Mouse (Mus musculus): ENCODE results near the gene Ttyh3.
A peak's percentile ranks its signal among the peaks of the same experiment; 100 is the strongest.

Ttyh3 gene

DNA sequence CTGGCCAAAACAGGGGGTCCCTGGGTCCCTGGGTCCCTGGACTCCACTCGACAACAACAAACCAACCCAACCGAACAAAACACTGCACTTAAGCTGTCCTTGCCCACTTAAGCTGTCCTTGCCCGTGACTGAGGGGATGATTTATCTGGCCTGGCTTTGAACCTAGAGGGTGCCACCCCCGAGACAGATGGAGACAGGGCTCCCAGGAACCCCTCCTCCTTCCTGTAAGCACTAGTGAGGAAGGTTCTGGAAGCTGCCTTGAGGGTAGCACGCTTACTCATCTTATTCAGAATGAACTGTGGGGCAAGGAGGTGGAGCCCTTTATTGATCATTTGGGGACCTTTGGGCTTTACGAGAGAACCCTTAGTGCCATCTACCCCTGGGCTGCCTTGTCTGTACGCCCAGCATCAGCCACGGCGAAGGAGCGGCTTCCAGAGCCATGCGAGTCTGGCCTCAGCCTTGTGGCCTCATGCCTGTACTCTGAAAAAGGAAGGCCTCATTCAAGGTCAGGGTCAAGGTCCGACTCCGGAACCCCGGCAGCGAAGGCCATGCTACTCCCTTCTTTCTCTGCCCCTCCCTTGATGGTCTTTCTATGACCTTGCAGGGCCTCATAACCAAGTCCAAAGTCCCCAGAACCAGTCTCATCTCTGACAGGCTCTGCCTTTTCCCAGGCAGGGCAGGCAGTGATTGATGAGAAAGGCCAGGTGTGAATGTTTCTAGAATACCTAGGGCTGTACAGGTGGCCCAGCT is 5.4 kb upstream of the Ttyh3 start:
- no peak for DNase-seq (ENCODE audit: low read depth in 1 of 2, low spot score in 2 of 2)

DNA sequence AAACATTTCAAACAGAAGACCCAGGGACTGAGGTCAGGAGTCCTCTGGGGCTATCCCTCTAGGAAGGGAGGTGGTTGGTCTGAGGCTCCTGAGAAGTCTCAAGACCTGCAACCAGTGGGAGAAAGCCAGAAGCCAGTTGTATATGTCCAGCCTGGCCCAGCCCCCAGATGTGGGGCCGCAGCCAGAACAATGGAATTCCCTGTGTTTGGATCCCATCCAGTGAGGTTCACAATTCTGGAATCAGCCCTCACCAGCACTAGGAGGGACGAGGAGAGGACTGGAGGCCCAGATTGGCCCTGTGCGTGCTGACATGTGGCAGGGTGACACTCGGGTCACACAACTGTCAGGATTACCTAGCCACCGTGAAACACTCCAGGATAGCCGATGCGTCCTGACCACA is 3.8 kb upstream of the Ttyh3 start:
- DNase-seq (ENCODE audit: low read depth in 1 of 2, low spot score in 2 of 2), result no peak

DNA sequence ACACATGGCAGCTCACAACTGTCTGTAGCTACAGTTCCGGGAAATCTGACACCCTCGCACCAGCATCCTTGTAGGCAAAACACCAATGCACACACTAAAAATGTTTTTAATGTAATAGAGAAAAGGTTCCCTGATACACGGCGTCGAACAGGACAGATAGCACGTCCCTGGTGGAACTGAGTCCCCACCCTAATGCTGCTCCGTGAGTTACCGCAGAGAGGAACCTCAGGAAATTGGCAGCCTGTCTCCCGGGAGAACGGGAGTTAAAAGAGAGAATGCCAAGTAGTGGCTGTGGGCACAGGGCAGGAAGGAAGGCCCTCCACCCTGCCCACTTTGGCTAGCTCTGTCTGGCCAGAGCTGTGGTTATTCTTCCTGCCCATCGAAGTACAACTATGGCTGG is 2.4 kb upstream of the Ttyh3 start:
- DNase-seq (ENCODE audit: low read depth in 1 of 2, low spot score in 2 of 2), result no peak

DNA sequence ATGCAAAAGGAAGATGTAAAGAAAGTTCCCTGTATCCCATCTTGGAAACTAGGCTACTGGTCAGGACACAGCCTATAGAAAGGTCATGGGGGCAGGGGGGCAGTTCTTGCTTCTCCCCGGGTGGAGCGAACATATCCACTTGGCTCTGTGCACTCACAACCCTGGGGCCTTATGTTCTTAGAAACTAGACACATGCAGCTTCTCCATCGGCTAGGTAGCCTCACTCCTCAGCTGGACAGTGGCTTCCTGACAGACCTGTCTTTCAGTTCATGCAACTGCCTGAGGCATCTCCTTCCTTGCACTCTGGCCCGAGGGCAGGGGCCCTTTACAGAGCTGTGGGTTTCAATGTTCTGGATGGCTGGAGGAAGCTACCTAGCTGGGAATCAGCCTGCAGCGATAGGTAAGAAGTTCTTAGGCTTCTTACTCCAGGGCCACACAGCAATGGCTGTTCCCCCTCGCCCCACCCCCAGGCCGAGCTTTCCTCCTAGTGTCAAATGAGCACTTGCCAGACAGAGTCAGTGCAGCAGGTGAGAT is 1.1 kb upstream of the Ttyh3 start:
- DNase-seq (ENCODE audit: low read depth in 1 of 2, low spot score in 2 of 2), result no peak

DNA sequence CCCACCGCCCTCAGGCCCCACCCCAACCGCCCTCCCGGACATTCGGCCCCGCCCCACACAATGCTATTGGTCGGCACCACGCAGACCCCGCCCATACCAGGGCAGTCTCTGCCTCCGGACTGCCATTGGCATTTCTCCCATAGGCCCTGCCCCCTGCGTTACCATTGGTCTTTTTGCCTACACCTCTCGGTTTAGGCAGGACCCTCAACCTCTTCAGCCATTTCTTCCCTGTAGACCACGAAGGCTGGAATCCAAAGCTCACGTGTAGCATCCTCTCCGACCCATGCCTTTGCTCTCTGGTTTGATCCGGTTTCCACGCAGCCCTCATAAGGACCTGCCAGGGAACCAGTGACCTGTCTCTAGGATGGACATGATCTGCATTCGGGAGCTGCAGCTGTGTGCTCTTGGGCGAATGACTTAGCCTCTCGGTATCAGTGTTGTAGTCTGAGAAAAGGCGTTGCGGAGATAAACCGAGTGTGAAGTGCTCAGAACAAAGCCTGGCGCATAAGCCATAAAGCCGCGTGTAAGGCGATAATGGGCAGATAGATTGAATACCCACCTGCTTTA is 353 bp upstream of the Ttyh3 start:
- DNase-seq (ENCODE audit: low read depth in 1 of 2, low spot score in 2 of 2), result peak; percentile 74 to 89

DNA sequence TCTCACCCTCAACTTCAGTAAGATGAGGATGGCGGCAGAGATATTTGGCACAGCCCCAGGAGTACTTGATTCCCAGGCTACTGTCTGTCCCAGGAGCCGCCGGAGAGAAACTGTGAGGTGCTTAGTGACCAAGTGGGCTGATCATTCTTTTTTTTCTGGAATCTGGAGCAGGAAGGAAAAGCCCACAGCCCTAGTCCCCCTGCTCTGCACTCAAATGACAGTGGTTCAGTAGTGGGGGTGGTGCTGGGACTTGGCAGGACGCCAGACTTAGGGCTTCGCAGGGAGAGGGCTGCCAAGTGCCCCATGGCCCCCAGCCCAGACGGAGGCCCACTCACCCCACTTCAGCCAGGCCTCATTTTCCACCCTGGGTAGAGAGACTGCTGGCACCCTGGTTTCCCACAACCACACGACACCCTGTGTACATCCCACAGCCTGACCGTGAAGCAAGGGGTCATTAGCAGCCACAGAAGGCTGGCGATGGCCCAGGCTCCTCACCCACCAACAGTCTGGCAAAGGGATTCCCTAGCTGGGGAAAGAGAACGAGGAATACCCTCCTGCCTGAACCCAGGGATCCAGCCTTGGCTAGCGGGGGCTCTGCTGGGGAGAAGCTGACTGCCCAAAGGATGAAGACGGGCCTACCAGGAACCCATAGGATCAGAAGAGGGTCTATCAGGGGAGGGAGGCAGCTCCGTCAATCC is 861 bp downstream of the Ttyh3 start:
- no peak for DNase-seq (ENCODE audit: low read depth in 1 of 2, low spot score in 2 of 2)

DNA sequence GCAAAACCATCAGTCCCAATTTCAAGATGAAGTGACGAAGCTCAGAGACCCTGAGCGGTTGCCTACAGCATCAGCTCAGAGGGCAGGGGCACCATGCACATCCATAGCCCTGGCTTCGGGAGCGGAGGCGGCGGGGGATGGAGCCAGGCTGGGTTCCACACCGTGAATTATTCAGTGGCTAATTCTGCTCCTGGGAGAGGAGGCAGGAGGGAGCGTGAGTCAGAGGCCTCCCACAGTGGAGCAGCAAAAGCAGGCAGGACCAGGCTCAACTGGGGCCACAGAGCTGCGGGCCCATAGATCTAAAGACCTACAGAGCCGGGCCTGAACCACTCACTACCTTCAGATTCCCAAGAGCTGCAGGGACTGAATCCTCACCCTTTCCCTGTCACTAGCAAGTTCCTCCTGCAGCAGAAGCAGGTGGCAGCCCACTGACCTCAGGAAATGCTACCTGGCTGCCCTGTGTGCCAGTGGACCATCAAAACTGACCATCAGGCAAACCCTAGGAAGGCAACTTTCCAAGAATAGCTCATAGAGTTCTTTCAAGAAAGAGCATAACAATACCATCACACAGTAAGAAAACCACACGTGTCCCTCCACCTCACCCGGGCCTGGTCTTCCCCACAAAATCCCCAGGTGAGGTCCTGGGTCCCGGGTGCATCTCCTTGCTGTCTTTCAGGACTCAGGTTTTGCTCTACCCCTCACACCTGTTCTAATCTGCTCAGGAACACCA is 1.6 kb downstream of the Ttyh3 start:
- DNase-seq (ENCODE audit: low read depth in 1 of 2, low spot score in 2 of 2), result no peak

DNA sequence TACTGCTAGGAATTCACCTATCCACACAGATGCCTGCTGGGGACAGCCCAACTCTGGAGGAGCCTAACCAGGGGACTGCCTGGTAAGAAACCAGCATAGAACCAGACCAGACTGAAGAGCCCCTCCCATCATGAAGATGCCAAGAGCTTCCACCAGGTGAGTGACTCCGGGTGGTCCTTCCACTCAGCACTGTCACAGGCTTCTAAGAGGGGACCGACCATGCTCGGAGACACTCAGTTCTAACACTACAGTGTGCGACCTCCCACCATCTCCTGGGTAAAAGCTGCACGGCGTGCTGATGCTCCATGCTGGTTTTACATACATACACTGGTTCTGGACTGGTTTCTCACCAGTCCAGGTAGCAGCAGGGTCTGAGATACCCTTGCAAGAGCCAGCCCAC is 2.7 kb downstream of the Ttyh3 start:
- no peak for DNase-seq (ENCODE audit: low read depth in 1 of 2, low spot score in 2 of 2)

DNA sequence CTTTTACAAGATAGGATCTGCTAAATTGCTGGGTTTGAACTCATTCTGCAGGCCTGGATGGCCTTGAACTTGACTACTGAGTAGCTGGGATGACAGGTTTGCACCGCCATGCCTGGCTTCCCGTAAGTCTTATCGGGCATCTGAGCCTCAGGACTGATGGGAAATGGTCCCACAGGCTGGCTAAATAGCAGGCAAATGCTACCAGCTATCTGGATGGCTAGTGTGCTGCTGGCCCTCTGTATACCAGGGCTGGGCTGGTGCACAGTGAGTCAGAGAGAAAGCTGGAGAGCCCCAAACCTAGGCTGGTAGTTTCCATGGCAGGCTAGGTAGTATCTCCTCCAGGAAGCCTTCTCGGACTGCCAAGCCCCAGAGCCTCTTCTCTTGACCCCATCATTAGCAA is 3.4 kb downstream of the Ttyh3 start:
- DNase-seq (ENCODE audit: low read depth in 1 of 2, low spot score in 2 of 2), result no peak

DNA sequence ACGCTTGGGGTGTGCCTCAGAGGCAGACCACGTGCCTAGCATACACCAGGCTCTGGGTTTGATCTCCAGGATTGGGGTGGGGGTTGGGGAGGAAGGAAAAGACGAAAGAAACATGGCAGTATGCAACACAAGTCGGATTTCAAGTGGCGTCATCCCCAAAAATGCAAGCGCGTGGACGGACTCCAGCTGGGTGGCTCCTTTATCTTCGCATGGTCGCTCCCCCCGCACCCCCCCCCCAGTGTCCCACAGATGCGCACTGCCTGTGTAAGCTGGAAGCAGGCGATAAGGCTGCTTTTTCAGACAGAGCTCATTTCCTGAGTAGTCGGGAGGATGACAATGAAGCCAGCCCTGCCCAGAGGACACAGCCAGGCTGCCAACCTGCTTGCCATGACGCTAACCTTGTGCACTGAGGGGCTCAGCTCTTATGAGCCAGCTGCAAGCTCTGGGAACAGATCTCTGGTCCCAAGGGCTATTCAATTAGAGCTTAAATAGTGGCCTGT is 4.1 kb downstream of the Ttyh3 start:
- no peak for DNase-seq (ENCODE audit: low read depth in 1 of 2, low spot score in 2 of 2)

DNA sequence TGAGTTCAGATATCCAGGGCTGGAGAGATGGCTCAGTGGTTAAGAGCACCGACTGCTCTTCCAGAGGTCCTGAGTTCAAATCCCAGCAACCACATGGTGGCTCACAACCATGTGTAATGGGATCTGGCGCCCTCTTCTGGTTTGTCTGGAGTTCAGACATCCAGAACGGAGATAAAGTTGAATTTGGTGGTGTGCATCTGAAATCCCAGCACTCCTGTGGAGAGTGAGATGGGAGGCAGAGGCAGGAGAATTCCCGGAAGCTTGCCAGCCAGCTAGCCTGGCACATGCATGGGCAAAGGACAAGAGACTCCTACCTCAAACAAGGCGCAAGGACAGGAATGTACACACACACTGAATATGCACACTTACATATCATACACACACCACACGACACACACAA is 4.6 kb downstream of the Ttyh3 start:
- DNase-seq (ENCODE audit: low read depth in 1 of 2, low spot score in 2 of 2), result no peak

DNA sequence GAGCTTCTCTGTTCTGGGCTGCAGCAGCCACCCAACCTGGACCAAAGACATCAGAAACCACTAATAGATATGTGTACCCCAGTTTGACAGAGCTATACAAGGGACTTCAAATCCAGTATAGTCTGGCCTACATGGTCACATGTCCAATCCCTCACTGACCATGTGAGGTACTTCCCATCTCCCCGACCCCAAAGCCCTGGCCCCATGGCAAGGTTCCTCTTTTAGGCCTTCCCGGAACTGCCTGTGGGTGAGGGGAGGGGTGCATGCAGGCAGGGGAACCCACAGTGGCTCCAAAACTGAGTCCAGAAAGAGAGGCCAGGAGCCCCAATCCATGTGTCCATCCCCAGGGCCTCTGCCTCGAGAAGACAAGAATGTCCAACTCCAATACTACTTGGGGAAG is 6.8 kb downstream of the Ttyh3 start:
- peak; percentile 69 to 79 for DNase-seq (ENCODE audit: low read depth in 1 of 2, low spot score in 2 of 2)

DNA sequence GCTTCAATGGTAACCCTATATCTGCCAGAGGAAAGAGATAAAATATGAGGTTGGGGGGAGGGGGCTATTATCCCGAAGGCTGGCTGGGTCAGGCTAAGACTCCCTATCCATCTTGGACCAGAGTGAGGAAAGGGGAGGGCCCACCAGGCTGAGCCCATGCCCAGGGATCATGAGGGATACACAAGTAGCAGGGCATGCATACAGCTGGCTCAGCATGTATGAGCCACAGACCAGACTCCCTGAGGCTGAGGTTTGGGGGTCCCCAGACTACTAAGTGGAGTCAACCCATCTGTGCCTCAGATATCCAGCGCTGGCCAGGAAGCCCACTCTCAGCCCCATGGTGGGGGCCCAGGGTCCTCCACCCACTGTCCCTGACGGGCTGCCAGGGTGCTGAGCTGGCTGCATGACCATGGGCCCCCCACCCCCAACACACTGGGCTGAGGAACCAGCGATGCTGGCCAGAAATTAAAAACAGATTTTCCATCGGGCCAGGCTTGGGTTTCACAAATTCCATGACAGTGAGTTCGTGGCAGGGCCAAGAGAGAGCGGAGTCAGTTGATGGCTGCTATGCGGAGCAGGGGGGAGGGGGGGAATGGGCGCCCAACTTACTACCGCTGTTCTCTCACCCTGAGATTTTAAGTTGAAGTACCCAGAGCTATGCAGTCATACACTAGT is 7.4 kb downstream of the Ttyh3 start:
- DNase-seq (ENCODE audit: low read depth in 1 of 2, low spot score in 2 of 2), result no peak

DNA sequence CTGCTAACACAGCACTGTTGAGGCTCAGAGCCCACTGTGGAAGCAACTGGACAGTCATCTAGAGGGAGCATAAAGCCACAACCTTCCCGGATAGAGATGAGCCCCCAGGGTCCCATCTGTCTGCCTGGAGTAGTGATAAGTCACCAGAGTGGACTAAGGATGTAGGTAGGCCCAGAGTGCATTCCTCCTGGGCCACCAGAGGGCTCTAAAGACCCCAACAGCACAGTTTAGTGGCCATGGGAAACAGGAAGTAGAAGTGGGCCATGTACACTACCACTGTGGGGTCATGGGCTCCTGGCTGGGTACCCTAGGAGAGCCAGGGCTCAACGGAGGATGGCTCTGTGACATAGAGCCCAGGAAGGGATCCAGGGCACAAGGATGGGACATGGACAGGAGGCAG is 8.0 kb downstream of the Ttyh3 start:
- no peak for DNase-seq (ENCODE audit: low read depth in 1 of 2, low spot score in 2 of 2)

DNA sequence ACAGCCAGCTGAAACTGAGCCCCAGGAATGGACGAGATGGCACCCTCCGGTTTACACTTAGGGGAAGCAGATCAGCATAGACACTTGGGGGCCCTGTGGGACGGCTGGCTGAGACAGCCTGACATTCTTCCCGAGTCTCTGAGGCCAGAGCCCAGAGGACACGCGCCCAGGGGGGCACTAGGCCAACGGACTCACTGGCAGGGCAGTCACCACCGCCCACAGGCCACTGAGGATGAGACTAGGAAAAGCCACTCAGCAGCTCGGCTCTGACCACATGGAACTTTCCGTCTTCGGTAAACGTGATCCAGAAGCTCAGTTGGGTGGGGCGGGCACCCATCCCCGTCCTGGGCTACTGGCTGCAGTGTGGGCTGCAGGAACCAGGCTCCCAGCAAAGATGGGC is 9.0 kb downstream of the Ttyh3 start:
- DNase-seq (ENCODE audit: low read depth in 1 of 2, low spot score in 2 of 2), result no peak

DNA sequence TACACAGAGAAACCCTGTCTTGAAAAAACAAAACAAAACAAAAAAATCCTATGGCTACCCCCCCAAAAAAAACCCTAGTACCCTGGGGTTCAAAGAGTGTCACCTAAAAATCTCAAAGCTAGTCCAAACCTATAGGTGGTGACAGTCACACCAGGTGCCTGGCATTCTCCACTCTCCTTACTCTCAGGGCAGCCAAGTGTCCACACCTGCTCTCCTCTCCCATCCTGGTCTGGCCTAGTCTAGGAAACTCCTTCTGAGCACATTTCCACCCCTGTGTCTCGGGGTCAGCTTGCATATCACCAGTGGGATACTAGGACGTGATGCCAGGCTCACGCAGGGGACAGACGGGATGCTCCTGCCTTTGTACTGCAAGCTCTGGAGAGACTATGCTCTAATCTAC is 9.5 kb downstream of the Ttyh3 start:
- no peak for DNase-seq (ENCODE audit: low read depth in 1 of 2, low spot score in 2 of 2)

DNA sequence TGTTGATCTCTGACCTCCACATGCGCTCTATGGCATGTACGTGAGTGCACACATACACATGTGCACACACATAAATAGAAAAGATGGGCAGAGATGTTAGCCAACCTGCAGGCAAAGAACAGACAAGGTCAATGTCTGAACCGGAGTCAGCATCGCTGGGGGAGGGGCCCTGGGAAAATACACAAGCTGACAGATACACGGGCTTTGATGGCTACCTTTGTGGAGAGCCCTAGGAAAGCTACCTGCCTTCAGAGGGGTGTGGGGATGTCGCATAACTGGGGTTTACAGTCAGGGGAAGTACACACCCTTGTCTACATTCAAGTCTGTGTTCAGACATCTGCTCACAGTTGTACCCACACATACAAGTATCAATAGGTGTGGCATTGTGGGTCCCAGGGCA is 10.3 kb downstream of the Ttyh3 start:
- DNase-seq (ENCODE audit: low read depth in 1 of 2, low spot score in 2 of 2), result no peak

DNA sequence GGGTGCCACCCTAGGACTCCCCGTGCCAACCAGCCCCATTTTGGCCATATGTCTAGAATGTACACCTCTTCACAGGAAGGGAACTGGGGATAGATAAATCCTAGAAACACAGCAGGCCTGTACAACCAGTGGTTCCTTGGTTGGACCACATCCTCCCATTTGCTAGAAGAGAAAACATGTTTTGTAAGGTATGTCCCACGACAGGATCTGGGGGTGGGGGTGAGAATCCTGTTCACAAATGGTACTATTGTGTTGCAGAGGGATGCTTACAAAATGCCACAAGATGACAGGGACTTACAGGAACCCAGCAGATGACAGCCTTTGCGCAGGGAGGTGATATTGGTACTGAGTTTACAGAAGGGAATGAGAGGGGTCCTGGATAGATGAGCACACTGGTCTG is 10.8 kb downstream of the Ttyh3 start:
- DNase-seq (ENCODE audit: low read depth in 1 of 2, low spot score in 2 of 2), result no peak

DNA sequence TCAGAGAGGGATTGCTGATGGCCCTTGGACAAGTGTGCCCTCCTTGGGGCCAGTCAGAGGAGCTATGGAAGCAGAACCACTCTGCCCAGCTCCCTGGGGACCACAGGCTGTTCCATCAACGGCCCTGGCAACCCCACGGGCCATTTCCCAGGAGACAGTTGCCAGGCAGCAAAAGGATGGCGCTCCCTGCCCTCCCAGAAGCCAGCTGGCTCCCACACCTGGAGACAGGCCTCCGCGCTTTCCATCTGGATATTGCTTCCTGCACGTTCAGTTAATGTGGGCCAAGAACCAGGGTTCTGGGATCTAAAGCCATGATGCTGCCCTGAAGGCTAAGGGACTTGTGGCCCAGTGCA is 11.8 kb downstream of the Ttyh3 start:
- no peak for DNase-seq (ENCODE audit: low read depth in 1 of 2, low spot score in 2 of 2)

DNA sequence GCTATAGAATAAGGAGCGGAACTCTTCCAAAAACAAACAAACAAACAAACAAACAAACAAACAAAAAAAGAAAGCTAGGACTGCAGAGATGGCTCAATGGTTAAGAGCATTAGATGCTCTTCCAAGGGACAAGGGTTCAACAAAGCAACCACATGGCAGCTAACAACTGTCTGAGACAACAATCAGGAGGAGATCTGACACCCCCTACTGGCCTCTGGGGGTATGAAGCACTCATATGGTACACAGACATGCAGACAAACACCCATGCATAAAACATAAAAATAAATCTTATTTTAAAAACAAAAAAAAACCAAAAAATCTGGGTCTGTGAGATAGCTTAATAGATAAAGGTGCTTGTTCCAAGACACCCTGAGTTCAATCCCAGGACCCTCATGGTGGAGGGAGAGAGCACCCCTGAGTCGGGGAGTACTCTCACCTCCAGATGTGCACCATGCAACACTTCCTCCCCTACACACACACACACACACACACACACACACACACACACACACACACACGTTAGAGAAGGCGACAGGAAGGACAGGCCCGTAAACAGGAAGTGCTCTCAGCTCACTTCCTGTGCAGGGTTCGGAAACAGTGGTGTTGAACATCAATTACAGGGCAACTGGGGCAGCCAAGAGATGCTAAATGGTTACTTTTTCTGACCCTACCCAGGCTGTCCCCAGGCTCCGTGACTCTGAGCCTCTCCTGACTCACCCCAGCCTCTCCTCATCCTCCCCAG is 12.3 kb downstream of the Ttyh3 start:
- DNase-seq (ENCODE audit: low read depth in 1 of 2, low spot score in 2 of 2), result no peak
